Mouse (Mus musculus): Measurements from ENCODE around the gene Txnrd1.

Gene Txnrd1

DNA sequence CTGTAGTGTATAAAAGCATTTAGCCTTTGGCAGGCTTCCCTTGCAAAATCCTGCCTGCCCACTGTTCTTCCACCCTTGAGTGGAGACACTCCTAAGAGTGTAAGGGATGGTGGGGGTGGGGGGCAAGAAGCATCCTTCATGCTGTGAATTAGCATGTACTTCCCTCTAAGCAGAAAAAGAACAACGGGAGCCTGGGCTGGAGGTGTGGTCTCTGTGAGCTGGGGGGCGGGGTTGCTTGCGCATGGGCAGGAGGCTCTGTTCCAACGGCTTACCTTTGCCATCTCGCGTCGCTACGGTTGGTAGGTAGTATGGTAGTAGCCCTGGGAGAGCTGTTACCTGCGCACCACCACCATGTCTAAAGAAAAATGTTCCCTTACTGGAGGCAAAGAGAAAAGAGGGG is 32.6 kb downstream of the Txnrd1 start, which contains the start of gene Eid3:
Gene Eid3 (plus strand): TSS at position 271 of the 400 bp plus-strand sequence.
- no peak for DNase-seq (ENCODE audit: low spot score in 2 of 2)

DNA sequence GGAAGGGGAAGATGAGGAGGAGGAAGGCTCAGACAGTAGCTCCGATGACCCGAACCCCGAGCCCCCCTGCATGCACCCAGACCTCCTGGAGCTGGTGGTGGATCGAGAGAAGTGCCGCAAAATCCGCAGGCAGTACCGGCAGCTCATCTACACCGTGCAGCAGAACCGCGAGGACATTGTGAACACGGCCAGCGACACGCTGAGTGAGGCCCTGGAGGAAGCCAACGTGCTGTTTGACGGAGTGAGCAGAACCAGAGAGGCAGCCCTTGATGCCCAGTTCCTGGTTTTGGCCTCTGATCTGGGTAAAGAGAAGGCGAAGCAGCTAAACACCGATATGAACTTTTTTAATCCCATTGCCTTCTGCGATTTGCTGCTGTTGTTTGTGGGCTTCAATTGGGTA is 33.1 kb downstream of the Txnrd1 start:
- no peak for DNase-seq (ENCODE audit: low spot score in 2 of 2)

DNA sequence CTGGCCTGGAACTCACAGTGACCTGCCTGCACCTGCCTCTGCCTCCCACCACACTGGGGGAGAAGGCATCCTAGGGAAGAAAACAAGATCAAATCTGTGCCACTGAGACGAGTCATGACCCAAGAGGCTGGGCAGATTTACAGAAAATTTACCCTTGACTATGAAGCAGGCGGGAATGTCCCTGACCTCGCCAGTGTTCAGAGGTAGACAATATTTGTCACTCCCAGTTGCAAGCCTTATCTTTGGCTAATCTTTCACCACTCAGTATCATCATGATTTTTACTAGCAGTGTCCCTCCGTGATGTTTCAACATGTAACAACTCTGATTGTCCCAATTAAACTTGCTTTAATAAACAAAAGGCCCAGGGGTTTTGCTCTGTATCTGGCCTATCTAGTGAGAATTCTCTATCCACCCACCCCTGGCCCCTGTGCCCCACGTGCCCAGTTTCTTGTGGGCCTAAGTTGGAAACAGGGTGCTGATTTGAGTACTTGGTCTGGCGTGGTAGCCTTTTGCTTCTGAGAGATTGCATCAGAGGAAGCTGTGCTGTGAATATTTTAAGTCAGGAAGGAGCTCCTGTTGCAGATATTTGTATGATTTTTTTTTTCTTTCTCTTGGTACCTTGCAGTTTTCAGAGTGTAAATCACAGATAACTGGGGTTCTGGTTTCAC is 34.8 kb downstream of the Txnrd1 start:
- DNase-seq (ENCODE audit: low spot score in 2 of 2) = no peak

DNA sequence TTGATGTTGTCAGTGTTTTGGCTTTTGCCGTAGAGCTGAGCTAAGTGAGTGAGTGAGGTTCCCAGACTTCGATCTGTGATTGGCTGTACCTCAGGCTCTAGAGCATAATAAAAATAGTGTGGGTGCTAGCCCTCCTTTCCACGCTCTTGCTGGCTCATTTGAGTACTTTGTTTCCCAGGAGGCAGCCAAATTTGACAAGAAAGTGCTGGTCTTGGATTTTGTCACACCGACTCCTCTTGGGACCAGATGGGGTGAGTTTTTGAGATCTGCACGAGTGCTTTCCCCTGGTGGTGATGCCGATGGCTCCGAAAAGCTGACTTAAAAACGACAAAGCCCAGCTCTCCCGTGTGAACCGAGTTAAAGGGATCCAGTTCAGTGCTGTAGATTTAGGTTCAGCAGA is 41.7 kb downstream of the Txnrd1 start:
- DNase-seq (ENCODE audit: low spot score in 2 of 2) = no peak

DNA sequence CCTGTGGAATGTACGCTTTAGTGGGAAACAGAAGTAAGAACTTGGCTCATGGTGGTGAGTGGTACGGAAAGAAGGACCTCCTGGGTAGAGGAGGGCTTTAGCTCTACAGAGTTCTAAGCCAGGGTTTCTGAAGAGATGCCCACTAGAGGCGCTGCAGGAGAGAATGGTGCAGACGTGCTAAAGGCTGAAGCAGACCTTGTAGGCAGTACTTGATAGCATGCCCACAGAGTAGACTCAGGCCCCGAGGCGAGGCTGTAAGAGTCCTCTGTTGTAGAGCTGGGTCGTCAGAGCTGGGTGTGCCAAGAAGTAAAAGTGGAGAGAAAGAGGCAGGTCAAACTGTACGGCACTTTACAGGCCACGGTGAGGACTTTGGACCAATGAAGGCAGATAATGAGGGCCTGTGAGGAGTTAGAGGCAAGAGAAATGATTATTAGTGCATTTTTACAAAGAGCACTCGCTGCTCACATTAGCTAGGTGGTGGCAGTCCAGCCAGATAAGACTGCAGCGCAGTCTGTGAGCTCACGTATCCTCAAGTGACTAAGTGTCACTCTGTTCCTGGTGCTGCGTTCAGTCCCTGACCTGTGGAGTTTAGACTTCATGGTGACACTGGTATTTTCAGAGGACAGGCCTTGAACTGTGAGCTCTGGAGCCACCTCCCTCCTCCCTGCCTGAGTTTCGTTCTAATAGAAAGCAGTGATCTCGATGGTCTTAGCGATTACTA is 42.5 kb downstream of the Txnrd1 start:
- no peak for DNase-seq (ENCODE audit: low spot score in 2 of 2)

DNA sequence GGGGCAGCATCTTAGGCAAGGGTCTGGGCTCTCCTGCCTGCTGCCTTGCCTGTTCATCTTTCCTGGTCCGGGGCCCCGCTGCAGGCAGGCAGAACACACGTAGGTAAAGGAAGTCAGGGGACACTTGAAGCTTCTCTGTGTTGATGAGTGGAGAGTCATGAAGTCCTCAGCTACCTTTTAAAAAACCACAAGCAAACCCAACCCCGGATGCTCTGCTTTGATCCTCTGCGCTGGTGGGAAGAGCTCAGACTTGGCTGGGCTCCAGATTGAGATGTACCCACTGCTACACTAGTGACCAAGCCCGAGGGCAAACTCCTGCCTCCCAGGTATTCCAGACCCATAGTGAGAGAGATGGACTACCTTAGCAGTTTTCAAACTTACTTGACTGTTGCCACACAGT is 53.6 kb downstream of the Txnrd1 start:
- DNase-seq (ENCODE audit: low spot score in 2 of 2) = no peak

DNA sequence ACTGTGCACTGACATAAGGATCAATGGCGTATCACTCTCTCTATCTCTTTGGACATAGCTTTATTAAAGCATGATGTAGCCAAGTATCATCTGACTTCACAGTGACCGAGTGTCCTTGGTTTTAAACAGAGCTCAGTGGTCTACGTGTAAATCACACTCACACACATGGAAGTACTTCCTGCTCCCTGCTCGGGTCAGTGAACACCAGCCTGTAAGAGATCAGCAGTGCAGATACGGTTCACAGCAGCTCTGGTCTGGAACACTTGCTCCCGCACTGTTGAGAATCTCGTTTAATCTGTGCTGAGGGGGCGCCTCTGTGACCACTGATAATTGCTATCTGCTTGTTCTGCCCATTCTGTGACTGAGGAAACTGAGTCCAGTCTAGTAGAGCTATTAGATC is 54.8 kb downstream of the Txnrd1 start:
- no peak for DNase-seq (ENCODE audit: low spot score in 2 of 2)

DNA sequence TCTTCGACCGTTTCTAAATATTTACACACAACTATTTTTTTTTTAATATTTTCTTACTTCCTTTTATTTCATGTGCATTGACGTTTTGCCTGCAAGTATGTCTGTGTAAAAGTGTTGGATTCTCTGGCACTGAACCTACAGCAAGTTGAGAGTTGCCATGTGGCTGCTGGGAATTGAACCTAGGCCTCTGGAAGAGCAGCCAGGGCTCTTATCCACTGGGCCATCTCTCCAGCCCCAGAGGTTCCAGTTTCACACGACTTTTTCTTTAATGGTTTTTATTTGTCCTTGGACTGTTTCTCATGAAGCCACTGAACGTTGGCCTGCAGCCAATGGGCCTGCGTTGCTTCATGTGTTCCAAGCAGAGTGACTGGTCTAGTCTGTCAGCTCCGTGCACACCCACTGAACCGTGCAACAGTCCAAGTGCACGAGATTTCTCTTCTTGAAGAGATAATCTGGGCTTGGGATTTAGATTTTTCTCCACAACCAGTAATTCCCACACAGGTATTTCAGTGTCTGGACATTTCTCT is 55.8 kb downstream of the Txnrd1 start:
- DNase-seq (ENCODE audit: low spot score in 2 of 2) = peak; percentile 41 to 71

DNA sequence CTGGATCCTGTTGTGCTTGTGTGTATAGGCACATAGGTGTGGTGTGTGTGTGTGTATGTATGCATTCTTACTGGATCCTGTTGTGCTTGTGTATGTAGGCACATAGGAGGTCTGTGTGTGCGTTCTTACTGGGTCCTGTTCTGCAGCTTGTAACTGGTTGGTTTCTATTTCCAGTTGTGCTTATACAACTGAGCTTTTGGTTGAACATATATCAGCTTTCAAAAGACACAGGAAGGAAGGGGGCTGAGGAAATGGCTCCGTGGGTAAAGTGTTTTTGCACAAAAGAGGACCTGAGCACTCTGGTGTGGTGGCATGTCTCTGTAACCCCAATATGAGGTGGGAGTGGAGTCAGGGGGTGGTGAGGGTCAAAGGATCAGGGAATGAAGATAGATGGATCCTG is 57.2 kb downstream of the Txnrd1 start:
- DNase-seq (ENCODE audit: low spot score in 2 of 2) = no peak

DNA sequence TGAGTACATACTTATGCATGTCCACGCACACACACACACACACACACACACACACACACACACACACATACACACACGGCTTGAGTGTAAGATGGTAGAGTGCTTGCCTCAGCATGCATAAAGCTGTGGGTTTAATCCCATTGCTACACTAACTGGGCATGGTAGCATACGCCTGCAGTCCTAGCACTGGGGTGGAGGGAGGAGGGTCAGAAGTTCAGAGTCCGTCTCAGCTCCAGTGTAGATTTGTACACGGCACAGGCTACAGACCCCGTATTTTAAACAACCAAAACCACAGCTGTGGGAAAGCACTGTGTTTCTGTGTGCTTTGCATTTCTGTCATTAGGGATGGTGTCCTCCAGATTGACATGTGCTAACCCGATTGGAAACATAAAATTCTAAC is 57.7 kb downstream of the Txnrd1 start:
- no peak for DNase-seq (ENCODE audit: low spot score in 2 of 2)

DNA sequence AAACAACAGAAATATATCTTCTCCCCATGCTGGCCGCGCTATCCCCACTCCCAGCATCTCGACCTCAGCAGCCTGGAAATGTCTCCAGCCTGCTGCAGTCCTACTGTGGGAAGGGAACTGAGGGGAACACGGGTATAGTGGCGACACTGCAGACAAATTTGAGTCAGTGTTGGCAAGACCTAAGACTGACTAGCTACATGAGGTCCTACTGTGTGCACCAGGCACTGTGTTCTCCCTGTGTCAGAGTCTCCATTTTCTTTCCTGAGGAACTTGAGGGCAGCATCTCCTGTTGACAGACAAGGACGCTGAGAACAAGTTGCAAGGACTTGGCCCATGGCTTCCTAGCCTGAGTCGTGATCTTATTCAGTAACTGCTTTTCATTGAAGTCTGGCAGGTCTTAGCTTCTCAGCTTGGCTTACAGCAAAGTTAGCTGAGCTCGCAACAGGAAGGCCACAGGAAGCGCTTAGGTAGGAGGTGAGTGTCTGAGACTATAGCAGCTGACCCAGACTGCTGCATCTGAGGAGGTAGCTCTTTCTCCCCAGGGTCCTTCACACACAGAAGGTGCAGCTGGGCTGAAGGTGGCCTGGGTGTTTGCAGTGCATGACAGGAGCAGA is 58.8 kb downstream of the Txnrd1 start:
- DNase-seq (ENCODE audit: low spot score in 2 of 2) = no peak

DNA sequence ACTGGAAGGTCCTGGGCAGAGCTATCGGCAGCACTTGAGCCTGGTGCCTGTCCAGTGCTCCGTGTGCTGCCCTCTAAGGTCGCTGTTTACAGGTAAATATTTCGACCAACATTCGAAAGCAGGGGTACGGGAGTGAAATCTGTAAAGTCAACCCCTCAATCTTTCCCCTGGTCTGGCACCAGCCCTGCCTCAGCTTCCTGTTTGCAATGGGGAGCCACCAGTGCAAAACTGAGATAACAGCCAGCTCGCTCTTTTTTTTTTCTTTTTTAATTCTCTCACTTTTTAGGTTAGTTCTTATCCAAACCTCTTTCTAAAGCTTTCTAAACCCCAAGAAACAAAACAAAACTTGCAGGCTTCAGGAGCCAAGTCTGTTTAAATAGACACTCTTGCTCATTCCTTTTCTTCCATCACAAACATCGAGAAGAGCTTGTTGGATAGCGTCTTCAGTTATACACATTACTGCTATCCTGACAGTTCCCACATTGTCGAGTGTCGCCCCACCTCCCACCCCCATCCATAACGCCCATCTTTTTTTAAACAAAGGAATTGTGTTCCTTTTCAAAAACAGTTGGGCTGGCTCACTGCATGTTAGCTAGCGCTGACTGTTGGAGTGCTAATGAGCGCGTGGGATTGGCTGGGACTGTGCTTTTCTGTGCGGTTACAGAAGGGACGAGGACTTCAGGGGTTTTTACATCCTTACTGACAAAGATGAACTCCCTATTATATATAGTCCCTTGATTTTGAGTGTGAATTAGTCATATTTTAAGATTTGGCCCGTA is 60.3 kb downstream of the Txnrd1 start:
- DNase-seq (ENCODE audit: low spot score in 2 of 2) = no peak

DNA sequence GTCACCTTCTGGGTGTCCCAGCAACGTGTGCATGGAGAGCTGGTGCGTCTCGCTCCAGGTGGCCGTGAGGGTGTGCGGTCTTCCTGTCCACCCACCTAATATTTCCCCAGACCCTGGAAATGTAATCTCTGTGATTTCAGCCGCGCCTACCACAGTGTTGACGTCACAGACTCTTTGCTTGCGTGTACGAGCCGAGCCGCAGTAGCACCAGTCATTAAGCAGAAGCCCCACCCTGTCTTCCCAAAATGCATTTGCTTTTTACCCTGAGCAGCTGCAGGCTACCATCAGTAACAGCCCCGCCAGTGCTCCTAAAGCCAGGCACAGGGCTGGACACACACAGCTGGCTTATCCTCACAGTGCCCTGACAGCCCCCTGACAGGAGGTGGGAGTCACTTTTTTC is 64.2 kb downstream of the Txnrd1 start:
- no peak for DNase-seq (ENCODE audit: low spot score in 2 of 2)

DNA sequence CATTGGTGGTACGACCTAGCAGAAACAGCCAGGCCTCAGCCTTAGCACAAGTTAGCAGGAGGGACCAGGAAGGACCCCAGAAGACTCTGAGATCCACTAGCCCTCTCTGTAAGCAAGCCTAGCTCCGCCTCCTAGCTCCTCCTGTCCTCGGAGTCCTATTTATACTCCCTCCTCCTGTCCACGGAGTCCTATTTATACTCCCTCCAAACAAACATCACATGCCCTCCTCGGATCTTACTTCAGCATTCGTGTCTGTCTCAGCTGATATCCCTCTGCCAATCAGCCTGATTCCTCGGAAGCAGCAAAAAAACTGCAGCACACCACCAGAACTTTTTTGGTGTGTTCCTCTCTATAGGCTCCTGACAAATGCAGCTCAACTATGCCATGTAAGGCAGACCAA is 65.1 kb downstream of the Txnrd1 start:
- DNase-seq (ENCODE audit: low spot score in 2 of 2) = no peak

DNA sequence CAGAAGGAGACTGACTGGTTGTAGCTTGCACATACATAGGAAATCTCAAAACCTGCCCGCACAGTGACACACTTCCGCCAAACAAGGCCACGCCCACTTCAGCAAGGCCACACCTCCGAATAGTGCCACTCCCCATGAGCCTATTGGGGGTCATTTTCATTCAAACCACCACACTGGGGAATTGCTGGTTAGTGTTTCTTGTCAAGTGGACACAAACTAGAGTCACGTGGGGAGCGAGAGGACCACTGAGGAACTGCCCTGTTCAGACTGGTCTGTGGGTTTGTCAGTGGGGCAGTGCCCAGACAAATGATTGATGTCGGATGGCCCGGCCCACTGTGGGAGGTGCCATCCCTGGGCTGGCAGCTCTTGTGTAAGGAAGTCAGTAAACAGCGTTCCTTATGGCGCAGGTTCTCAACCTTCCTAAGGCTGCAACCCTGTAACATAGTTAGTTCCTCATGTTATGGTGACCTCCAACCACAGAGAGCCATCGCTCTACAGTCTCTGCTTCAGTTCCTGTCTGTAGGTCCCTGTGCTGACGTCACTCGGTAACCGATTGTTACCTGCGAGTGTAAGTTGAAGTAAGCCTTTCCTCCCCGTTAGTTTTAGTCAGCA is 66.2 kb downstream of the Txnrd1 start:
- no peak for DNase-seq (ENCODE audit: low spot score in 2 of 2)

DNA sequence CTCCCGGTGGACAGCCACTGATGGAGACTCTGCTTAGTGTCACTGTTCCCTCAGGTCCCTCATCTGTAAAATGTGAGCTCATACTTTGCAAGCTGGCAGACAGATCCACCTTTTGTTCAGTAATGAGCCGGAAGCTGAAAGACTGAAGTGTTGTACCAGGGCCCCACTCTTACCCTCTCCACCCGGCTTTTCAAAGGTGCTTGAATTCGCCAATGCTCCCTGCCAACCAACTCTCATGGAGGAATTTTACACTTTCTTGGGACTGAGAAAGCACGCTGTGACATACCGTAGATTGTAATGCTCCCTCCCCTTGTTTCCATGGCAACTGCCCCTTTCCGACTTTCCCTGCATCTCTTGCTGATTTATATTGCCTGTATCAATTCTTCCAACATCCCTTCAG is 66.8 kb downstream of the Txnrd1 start:
- no peak for DNase-seq (ENCODE audit: low spot score in 2 of 2)

DNA sequence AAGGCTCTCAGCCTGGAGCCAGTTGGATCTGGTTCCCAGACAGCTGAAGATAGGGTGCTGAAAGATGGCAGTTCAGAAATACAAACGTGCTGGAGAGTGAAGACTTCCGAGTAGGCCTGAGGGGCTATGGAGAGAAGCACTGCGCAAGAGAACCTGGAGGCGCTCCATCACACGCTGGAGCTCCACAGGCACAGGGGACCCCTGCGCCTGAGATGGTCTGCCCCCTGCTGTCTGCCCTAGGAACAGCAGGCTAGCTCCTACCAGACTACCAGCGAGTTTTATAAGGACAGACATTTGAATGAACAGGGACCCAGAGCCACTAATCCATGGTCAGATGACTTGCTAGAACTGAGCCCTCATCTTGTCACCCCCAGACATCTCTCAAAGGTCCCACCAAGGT is 67.7 kb downstream of the Txnrd1 start:
- DNase-seq (ENCODE audit: low spot score in 2 of 2) = peak; percentile 74 to 89

DNA sequence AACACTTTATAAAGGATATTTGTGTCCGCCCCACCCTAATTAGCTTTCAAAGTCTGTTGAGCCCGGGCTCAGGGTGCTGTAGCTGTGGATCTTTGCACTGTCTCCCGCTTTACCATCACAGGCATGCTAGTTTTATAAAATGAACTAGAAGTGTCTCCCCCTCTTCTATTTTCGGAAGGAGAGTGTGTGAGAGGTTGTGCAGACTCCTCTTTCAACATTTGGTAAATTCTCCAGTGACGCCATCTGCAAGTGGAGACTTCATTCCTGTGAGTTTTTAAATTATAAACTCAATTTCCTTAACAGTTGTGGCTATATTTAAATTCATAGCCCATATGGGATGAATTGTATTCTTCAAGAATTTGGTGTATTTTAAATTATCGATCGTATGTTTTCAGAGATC is 74.8 kb downstream of the Txnrd1 start:
- no peak for DNase-seq (ENCODE audit: low spot score in 2 of 2)

DNA sequence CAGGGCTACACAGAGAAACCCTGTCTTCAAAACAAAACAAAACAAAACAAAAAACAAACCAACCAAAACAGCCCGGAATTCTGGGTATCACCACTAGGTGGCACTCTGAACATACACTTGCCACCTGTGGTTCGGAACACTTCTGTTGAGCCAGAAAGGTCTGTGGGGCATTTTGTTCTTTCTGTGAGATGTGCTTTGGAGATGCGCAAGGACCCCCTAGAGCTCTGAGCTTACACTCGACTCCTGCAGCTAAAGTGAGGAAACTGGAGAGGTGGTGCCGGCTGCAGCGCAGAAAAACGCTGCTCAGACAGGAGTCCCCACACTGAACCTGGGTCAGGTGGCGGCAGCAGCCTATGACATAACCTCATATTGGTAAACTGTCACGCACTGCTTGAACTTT is 75.6 kb downstream of the Txnrd1 start:
- DNase-seq (ENCODE audit: low spot score in 2 of 2) = peak; percentile 34 to 67

DNA sequence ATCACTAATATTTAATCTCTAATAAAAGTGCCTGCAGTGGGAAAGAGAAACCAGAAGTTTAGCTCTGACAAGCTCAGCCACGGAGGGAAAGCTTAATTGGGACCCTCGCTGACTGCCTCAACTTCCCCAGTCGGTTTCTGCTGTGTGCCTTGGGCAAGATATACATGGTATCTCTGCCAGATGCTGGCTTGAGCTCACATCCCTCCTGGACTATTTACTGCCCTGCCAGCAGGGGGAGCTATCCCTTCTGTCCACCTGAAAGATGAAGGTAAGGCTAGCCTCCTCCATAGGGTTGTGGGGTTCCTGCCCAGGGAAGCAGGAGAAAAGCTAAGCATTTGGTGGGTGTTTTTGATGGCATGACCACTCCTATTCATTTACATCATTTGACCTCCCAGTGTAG is 76.4 kb downstream of the Txnrd1 start:
- DNase-seq (ENCODE audit: low spot score in 2 of 2) = no peak

DNA sequence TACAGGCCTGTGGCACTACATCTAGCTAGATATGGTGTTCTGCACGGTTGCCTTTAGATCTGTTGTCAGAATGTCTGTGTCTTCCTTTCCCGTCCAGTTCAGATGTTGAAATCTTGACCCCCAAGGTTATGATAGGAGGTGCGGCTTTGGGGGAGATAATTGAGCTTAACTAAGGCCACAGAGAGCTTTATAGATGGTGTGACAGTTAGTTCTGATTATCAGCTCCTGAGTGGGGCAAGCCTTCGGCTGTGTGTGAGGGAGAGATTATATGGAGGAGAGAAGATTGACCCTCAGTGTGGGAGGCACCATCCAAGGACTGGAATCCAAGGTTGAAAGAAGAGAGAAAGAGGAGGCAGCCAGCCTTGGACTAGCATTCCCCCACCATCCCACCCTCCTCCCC is 79.5 kb downstream of the Txnrd1 start:
- no peak for DNase-seq (ENCODE audit: low spot score in 2 of 2)

DNA sequence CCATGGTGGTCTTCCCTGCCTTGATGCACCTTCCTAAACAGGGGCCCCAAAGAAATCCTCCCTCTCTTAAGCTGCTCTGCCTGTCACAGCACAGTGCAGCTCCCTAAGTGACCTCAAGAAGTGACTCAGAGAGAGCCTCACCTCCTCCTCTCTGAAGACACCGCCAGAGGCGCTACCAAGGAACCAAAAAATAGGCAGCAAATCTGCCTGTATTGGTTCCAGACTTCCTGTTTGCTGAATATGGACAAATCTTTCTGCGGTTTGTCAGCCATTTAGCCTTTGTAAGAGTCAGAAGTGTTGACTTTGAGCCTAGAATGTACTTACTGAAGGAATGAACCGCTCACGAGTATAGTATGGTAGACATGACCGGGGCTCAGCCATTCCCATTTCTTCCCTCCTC is 80.0 kb downstream of the Txnrd1 start:
- no peak for DNase-seq (ENCODE audit: low spot score in 2 of 2)

Measured in urinary bladder, postnatal 4 days (tissue).